Mouse (Mus musculus): ENCODE results near the gene Inf2. TPM values are rescaled to one million over a fixed set of nuclear protein-coding genes. Genes with fewer than 3 reads are reported as not detected.

Gene Inf2
- polyA plus RNA-seq, 1 experiment from 2014 or later, result 1.7 TPM

DNA sequence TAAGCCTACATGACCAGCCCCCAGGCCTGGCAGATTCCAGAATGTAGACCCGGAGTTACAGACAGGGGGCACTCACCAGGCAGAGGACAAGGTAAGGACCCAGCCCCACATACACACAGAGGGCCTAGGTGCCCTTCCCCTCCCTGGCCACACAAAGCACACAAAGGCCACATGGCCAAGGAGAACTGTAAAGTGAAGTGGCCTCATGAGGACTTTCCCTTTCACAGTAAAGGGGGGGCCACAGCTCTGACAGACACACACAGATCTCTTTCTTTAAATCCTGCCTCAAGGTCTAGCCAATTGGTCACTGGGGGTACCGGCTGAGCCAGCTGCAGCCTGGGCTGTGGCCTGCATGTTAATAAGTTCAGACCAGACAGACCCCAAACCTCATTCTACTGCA is 75.5 kb downstream of the Inf2 start:
- ATAC-seq (ENCODE audit: low FRiP score), result 0 out of 2 replicates have a peak, but pooled peaks have one; percentile 17
- Histone ChIP-seq H3K27ac (replicated peaks) (peak overlapping the region; percentile 79), H3K9me3 (replicated peaks) (no peaks in the 10 kb centered on the region), H3K36me3 (peaks cover 32% of the 10 kb centered on the region), H3K4me2 (peak overlapping the region; percentile 26), H3K9ac (replicated peaks) (no peak overlapping the region), H3K4me3 (replicated peaks) (no peak overlapping the region), H3K27me3 (replicated peaks) (no peaks in the 10 kb centered on the region), H3K4me1 (peaks cover 93% of the 10 kb centered on the region)
- 14% methylated on average over 2 of the region's 2 CpGs for WGBS

- H3K27me3 ChIP-seq (replicated peaks), result no peaks in the 10 kb centered on the region
- peaks cover 93% of the 10 kb centered on the region for H3K4me1 ChIP-seq
- 37% methylated on average over 5 of the region's 5 CpGs for WGBS
- H3K4me3 ChIP-seq (replicated peaks), result no peak overlapping the region
- no peaks in the 10 kb centered on the region for H3K9me3 ChIP-seq (replicated peaks)
- H3K27ac ChIP-seq (replicated peaks), result peak overlapping the region; percentile 79
- H3K36me3 ChIP-seq, result peaks cover 32% of the 10 kb centered on the region
- no peak overlapping the region for H3K9ac ChIP-seq (replicated peaks)
- H3K4me2 ChIP-seq, result peak overlapping the region; percentile 28; the same call in 1 of the 2 replicates
- ATAC-seq (ENCODE audit: low FRiP score), result no peak
Measured at GRCm38 (mm10) chr12:112664656-112665055, 76.1 kb downstream of the Inf2 start.

Small RNA genes within 50 kb of the gene (microRNA-seq; reads per million reads assigned to microRNA genes)
- gene Mir6939, result not detected

Other genes with a start within 250 kb of the Inf2 start
- 0.06 and 0.20 TPM in 2 replicates for gene A530016L24Rik, start 99.3 kb upstream of the Inf2 start, polyA plus RNA-seq (2015; fragmentation: Nextera tagmentation; extraction: Ambion mirVana)
- 69.0 and 84.0 TPM in 2 replicates for gene Tmem179, start 72.0 kb upstream of the Inf2 start, polyA plus RNA-seq (2015; fragmentation: Nextera tagmentation; extraction: Ambion mirVana)
- 7.6 and 8.6 TPM in 2 replicates for gene Adssl1, start 31.3 kb downstream of the Inf2 start, polyA plus RNA-seq (2015; fragmentation: Nextera tagmentation; extraction: Ambion mirVana)
- 48.0 and 96.7 TPM in 2 replicates for gene Siva1, start 55.9 kb downstream of the Inf2 start, polyA plus RNA-seq (2015; fragmentation: Nextera tagmentation; extraction: Ambion mirVana)
- 70.5 and 120 TPM in 2 replicates for gene Akt1, start 86.1 kb downstream of the Inf2 start, polyA plus RNA-seq (2015; fragmentation: Nextera tagmentation; extraction: Ambion mirVana)
- 1.8 and 2.4 TPM in 2 replicates for gene Zbtb42, start 90.0 kb downstream of the Inf2 start, polyA plus RNA-seq (2015; fragmentation: Nextera tagmentation; extraction: Ambion mirVana)
- gene Cep170b, start 131.7 kb downstream of the Inf2 start, polyA plus RNA-seq (2015; fragmentation: Nextera tagmentation; extraction: Ambion mirVana), result 34.7 and 43.3 TPM in 2 replicates
- 8.4 and 42.0 TPM in 2 replicates for gene Pld4, start 171.9 kb downstream of the Inf2 start, polyA plus RNA-seq (2015; fragmentation: Nextera tagmentation; extraction: Ambion mirVana)
- gene Ahnak2, start 213.9 kb downstream of the Inf2 start, polyA plus RNA-seq (2015; fragmentation: Nextera tagmentation; extraction: Ambion mirVana), result 4.5 and 5.7 TPM in 2 replicates
- gene Clba1, start 220.2 kb downstream of the Inf2 start, polyA plus RNA-seq (2015; fragmentation: Nextera tagmentation; extraction: Ambion mirVana), result 19.6 and 21.1 TPM in 2 replicates
- 30.3 and 48.6 TPM in 2 replicates for gene Cdca4, start 240.6 kb downstream of the Inf2 start, polyA plus RNA-seq (2015; fragmentation: Nextera tagmentation; extraction: Ambion mirVana)

Measured in neural tube, embryonic 15.5 days (tissue).